Mouse (Mus musculus): ENCODE data around the gene Vstm2l. TPM values are rescaled to one million over a fixed set of nuclear protein-coding genes. Genes with fewer than 3 reads are reported as not detected.

The Vstm2l gene
- total RNA-seq, 2 experiments from 2014 or later: 189 to 190 TPM

- DNase-seq: no peak
- intact Hi-C loops (cut with DNase I): no loop called here
Measured at GRCm38 (mm10) chr2:157988416-157989190, 74.2 kb downstream of the Vstm2l start.

- DNase-seq: no peak
- intact Hi-C loops (cut with DNase I): no loop called here
Measured at GRCm38 (mm10) chr2:157989946-157990345, 75.5 kb downstream of the Vstm2l start.

GRCm38 (mm10) chr2:157991026-157991425, 76.6 kb downstream of the Vstm2l start:
- DNase-seq: no peak
- intact Hi-C loops (cut with DNase I): no loop called here

GRCm38 (mm10) chr2:157992501-157992900, 78.0 kb downstream of the Vstm2l start:
- no peak for DNase-seq
- intact Hi-C loops (cut with DNase I): no loop called here

Other genes with a start within 250 kb of the Vstm2l start
- 10 to 100 TPM; 32.8 to 39.3 TPM for gene Ctnnbl1, start 177.3 kb upstream of the Vstm2l start, total RNA-seq (2021)
- gene Tti1, start 113.8 kb downstream of the Vstm2l start, total RNA-seq (2021): 10 to 100 TPM; 17.2 to 19.1 TPM
- 10 to 100 TPM; 34.7 to 35.1 TPM for gene Rprd1b, start 113.8 kb downstream of the Vstm2l start, total RNA-seq (2021)
- gene Tgm2, start 231.8 kb downstream of the Vstm2l start, total RNA-seq (2021): 1 to 10 TPM; 7.0 to 9.7 TPM